Mouse (Mus musculus) heart, postnatal 10 days (tissue): ENCODE measurements around the gene Slc29a3. TPM values are rescaled to one million over a fixed set of nuclear protein-coding genes. Genes with fewer than 3 reads are reported as not detected.
"Not testable (repeated sequence)": the region's sequence is repeated elsewhere in the genome, so short reads cannot be mapped to it uniquely, and the experiment has no call there.

Experiments
- DNase-seq, 2 experiments: peaks; one replicate each; pipeline ENCODE4 v3.0.0; 2021
- intact Hi-C: fragments of 180-260 bp; cut with DNase I; formaldehyde crosslinking; loops from one replicate; pipeline ENCODE4 v1.15.1; 2025
- total RNA-seq, 2 experiments: library from RNA; stranded (reverse); gene quantifications; 2 replicates each; pipeline ENCODE4 v1.2.3; 2021

The Slc29a3 gene
- total RNA-seq, 2 experiments from 2014 or later, result 6.8 to 7.7 TPM

- no peak for DNase-seq
- intact Hi-C loops, result no loop called here
Measured at GRCm38 (mm10) chr10:60731742-60732141, 20.9 kb downstream of the Slc29a3 start.

DNA sequence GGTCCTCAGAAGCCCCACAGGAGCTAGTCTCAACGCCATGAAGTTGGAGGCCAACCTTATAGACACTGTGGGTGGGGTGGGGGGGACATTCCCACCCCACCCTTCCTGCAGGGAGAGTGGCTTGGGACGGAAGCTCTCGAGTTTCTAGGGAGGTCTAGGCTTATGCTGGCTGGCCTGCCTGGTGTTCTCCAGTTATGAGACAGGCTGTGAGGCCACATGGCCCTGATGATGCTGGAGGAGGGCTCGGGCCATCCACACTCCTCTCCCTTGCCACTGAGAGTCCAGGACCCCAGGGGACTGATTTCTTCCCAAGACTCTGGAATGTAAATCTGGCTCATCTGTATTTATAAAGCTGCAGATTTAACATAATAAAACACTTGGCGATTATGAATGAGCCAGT lies 25.3 kb downstream of the Slc29a3 start:
- intact Hi-C loops, result no loop called here
- DNase-seq, result no peak

DNA sequence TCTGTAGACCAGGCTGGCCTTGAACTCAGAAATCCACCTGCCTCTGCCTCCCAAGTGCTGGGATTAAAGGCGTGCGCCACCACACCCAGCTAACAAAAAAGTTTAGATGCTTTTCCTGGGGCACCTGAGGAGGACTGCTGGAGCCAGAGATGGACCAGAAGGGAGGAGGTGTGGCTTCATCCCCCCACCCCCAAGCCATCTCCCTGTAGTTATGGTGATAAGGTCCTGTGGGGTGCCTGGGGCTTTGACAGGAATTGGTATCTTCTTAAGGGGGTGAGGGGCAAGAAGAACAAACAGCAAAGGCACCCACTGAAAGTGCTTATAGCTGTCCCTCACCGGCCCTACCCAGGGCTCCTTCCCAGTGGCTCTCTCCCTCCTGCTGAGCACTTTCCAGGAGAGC lies 25.7 kb downstream of the Slc29a3 start:
- DNase-seq, result no peak
- intact Hi-C loops, result no loop called here

DNA sequence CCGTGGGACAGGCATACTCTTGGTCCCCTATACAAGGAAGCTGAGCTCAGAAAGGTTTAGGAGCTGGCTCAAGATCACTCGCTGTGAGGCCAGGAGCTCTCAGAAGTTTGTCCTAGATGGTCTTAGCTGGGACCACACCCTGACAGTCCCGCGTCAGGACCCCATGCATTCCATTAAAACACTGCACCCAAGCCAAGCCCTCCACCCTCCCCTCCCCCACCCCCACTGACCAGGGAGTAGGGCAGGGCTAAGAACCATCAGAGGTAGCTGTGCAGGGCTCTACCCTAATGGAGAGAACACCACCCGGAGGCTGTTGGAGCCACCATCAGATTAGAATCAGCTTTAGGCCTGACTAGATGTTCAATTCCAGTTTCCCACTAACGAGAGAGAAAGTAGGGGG lies 28.1 kb downstream of the Slc29a3 start:
- intact Hi-C loops, result no loop called here
- no peak for DNase-seq

- intact Hi-C loops, result no loop called here
- DNase-seq, result no peak
Measured at GRCm38 (mm10) chr10:60723345-60723744, 29.2 kb downstream of the Slc29a3 start.

DNA sequence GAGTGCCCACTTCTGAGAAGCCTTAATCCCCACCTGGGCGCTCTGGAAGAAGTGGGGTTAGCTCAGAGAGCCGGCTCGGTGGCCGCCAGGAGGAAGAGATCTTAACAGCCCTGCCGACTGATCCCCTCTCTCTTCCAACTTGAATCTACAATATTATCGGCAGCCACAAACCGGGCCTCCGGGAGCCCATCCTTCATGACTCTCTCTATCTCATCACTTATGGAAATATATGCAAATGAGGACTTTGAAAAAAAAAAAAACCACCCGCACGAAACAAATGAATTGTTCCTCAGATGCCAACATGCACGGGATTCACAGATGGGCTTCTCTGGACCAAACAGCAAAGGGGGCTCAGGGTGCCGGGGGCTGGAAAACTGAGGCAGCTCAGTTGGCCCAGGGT lies 31.0 kb downstream of the Slc29a3 start:
- no peak for DNase-seq
- intact Hi-C loops, result no loop called here

DNA sequence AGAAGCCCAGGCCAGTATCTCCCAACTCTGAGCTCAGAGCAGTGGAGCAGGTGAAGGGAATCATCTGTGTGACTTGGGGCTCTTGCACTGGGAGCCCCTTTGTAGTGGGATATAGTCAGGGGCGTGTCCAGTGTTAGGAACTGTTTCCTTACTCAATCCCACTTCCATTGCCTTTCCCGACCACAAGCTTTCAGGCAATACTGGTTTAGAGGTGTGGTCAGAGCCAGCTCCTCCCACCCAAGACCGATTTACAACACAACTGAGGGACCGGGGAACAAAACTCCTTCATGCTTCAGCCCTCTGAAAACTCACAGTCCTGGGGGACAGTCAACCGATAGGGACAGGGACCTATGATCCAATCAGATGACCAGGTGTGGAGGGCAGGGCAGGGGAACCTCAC lies 32.1 kb downstream of the Slc29a3 start:
- intact Hi-C loops, result no loop called here

DNA sequence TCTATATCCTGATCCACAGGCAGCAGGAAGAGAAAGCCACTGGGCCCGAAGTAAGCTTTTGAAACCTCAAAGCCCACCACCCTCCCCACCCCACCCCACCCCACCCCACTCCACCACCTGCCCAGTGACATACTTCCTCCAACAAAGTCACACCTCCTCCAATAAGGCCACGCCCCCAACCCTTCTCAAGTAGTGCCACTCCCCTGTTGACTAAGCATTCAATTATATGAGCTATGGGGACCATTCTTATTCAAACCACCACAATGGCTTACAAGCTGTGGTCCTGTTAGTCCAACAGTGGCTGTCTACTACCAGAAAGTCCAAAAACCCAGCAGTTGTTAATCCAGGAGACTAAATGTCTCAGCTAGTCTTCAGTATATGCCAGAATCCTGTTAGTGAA lies 34.1 kb downstream of the Slc29a3 start:
- intact Hi-C loops, result no loop called here
- DNase-seq, result no peak

More for the DNA sequence above, 32.1 kb downstream of the Slc29a3 start:
- no peak for DNase-seq

DNA sequence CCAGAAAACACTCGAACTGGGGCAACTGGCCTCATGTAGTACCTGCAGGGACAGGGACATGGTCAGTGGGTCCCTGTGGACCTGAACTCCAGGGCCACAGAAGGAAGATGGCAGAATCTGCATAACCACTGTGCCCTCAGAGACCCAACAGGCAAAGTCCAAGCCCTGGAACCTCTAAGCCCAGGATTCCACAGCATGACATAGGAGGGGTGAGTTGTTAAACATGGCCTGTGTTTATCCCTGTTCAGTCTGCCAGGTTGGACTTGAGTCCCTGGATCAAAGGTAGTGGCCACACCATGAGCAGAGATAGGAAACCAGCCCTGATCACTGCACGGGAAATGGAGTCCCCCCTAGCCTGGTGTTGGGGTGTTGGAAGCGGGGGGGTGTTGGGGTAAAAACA lies 36.1 kb downstream of the Slc29a3 start:
- no peak for DNase-seq
- intact Hi-C loops, result no loop called here

- intact Hi-C loops, DNase-seq: not testable (repeated sequence)
Measured at GRCm38 (mm10) chr10:60712299-60712698, 40.3 kb downstream of the Slc29a3 start.

DNA sequence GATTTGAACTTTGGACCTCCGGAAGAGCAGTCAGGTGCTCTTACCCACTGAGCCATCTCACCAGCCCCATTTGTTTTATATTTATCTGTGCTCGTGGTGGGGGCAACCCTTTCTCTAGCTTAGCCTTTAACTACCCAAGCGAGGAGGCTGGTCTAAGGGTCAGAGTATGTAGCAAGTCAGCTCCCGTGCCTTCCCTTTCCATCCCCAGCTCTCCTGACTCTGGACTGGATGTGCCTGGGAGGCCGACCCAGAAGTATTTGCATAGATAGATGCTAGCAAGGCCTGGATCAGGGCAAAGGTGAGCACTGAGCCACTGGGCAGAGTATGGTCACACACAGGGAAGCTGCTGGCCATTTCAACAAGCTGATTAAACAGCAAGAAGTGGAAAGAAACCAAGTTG lies 43.8 kb downstream of the Slc29a3 start:
- intact Hi-C loops, result no loop called here
- no peak for DNase-seq

- no peak for DNase-seq
- intact Hi-C loops, result no loop called here
Measured at GRCm38 (mm10) chr10:60706268-60706667, 46.3 kb downstream of the Slc29a3 start.

GRCm38 (mm10) chr10:60705134-60705533 lies 47.5 kb downstream of the Slc29a3 start:
- DNase-seq, result no peak
- intact Hi-C loops, result no loop called here

GRCm38 (mm10) chr10:60697775-60698174 lies 54.8 kb downstream of the Slc29a3 start:
- DNase-seq, result no peak
- intact Hi-C loops, result loop anchor here (1.0 to 2.0 kb wide), 2 partner anchors 59 to 279 kb away; no protein-coding TSS in a partner anchor

GRCm38 (mm10) chr10:60696975-60697374 lies 55.6 kb downstream of the Slc29a3 start:
- intact Hi-C loops, result loop anchor here (1.0 to 2.0 kb wide), 2 partner anchors 60 to 279 kb away; no protein-coding TSS in a partner anchor
- peak; percentile 54 to 75 for DNase-seq

DNA sequence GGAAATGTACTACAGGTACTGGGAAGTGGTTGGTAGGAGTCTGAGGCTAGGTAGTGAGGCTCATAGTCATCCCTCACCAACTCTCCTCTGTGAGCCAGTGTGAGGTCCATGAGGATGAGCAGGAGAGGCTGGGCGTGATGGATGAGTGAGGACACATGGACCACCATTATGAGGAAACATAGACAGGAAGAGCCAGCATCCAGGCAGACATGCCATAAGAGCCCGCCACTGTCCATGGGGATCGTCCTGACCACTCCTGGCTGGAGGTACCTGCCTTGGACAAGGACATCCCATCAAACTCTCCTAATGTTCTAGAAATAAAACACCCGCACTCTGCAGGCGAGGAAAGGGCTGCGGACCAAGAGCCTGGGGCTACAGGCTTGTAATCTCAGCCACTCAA lies 56.2 kb downstream of the Slc29a3 start, which contains the start of gene Cdh23:
TSS of gene Cdh23 (minus strand) at position 101 of the 400 bp plus-strand sequence.
- intact Hi-C loops, result loop anchor here (2.0 kb wide), 1 partner anchor 60 kb away; no protein-coding TSS in a partner anchor
- no peak for DNase-seq

- no peak for DNase-seq
- intact Hi-C loops, result no loop called here
Measured at GRCm38 (mm10) chr10:60691671-60692390, 60.8 kb downstream of the Slc29a3 start.

DNA sequence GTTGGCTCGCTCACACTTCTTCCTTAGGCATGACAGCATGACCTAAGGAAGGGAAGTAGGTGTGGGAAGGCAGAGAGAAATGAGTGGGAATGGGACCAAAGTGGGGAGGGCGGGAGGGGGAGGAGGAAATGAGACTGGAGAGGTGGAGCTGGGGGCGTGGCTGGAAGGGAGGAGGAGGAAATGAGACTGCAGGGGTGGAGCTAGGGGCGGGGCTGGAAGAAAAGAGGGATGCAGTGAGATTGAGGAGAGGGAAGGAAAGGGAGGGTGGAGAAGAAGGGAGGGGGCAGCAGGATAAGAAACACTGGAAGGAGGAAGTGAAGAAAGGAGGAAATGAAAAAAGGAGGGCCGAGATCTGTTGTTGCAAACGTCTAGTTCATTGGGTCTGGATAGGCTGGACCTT lies 61.6 kb downstream of the Slc29a3 start:
- DNase-seq, result peak in 1 of 2 experiments; percentile 24
- intact Hi-C loops, result no loop called here

DNA sequence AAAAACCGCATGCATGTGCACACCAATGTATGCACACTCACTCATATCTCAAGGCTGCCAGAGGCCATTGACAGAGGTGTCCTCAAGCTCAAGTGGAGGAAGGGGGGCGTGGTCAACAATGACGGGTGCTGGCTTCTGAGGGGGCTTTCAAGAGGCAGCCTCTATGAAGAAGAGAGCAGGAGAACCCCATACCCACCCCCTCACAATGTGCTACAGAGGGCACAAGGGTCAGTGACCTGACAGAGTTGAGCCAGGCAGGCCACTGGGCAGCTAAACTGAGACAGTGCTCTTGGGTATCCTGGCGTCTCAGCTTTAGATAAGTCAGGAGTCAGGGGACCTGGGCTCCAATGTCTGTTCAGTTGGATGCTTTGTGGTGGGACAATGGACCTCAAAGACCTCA lies 63.2 kb downstream of the Slc29a3 start:
- intact Hi-C loops, result loop anchor here (5.0 kb wide), 2 partner anchors 72 to 382 kb away; no protein-coding TSS in a partner anchor
- no peak for DNase-seq

DNA sequence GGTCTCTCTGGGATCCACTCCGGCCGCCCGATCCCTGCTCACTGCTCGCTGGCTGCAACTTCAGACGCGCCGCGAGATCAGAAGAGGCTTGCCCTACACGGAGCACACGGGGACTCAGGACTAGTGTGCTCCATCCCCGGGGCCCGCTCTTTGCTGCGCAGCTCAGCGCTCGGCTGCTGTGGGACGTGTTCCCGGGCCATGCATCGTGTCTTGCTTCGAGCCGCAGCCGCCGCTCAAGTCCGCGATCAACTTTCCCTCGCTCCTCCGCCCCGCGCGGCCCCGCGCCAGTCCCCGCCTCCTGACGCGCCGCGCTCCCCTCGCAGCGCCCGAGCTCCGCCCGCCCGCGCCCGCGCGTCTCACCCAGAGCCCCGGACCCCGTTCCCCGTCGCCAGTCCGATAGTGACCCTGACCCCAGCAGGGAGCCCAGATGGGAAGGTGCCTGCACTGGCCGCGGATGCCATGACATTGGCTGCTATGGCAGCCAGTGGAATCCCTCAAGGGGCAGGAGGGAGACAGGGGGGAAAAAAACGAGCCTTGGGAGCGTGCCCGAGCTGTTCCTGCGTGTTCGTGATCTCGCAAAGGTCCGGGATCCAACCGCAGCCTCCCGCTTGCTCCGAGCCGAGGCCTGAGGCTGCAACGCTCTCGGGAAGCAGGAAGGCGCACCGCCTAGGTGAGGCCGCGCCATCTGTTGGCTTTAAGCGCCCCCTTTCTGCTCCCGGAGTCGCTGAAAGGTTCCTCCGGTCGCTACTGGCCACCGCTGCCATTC lies 65.4 kb downstream of the Slc29a3 start:
- intact Hi-C loops, result loop anchor here (1.0 to 5.0 kb wide), 3 partner anchors 70 to 380 kb away; no protein-coding TSS in a partner anchor
- DNase-seq, result peak; percentile 63 to 66

GRCm38 (mm10) chr10:60686641-60686975 lies 66.0 kb downstream of the Slc29a3 start:
- intact Hi-C loops, result loop anchor here (5.0 kb wide), 2 partner anchors 69 to 379 kb away; no protein-coding TSS in a partner anchor
- DNase-seq, result peak; percentile 8 to 32
